Mouse (Mus musculus): ENCODE measurements around the gene Prkn. TPM values are rescaled to one million over a fixed set of nuclear protein-coding genes. Genes with fewer than 3 reads are reported as not detected.

The Prkn gene
- total RNA-seq, 4 experiments from 2014 or later = 12.0 to 26.3 (median 18.2) TPM

DNA sequence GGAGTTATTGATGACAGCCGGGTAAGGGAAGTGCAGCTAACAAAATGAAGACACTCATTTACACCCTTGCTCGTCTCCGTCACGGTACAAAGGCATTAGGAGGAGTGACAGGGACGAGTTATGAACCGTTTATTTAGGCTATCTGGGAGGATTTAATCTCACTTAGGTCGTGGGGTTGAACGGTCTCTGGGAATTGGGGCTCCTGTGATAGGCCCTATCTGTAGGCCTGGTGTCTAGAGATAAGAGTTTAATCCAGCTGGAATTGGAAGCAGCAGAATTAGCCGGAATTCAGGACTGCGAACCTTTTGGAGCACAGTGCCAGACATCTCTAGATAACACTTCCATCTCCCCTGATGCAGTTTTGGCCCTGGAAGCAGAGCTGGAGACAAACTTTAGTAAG lies 571.2 kb downstream of the Prkn start:
- no peak for DNase-seq

DNA sequence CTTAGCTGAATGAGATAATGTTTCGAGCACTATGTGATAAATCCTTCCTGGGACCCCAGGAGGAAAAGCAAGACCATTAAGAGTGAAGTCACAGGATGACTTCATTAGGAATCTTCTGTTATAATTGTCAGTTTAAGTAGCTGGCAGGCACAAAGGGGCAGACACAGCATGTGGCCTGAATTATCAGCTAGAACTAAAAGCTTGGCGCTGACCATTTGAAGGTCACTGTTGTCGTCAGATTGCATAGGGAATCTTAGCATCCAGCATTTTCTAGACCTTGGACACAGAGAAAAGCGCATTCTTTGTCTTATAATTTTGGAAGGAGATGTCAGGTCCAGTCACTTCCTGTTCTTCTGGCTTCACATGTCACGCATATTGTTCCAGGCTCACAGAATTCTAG lies 573.5 kb downstream of the Prkn start:
- DNase-seq = no peak

DNA sequence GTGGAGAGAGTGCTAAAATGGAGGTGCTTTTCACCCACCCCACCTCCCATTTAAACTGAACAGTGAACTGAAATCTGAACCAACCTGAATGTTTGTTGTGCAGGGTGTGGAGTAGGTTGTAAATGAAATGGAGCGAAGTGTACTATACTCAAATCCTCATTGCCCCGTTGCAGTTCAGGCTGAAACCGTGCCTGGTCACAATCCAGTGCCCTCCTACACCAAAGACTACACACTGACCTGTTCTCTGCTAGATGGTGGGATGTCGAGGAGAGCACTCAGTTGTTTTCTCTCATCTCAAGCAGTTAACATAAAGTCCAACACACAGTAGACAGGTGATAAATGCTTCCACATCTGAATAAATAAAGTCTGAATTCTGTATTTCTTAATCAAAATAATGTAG lies 574.1 kb downstream of the Prkn start:
- no peak for DNase-seq

DNA sequence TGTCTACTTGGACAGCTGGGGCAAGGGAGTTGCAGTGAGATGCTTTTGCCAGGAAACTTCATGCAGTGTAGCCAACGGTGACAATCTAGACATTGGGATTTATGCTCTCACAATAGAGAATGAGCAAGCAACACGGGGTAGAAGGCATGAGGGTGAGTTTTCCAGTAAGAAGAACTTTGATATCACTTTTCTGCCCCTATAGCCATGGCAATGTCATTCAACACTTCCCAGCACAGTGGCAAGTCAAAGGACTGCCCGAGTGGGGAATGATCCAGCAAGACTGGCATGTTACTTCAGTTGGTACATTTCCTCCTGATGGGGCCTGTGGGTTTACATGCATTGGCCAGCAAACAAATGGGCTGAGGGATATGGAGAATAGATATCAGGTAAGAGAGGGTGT lies 577.0 kb downstream of the Prkn start:
- DNase-seq = no peak

DNA sequence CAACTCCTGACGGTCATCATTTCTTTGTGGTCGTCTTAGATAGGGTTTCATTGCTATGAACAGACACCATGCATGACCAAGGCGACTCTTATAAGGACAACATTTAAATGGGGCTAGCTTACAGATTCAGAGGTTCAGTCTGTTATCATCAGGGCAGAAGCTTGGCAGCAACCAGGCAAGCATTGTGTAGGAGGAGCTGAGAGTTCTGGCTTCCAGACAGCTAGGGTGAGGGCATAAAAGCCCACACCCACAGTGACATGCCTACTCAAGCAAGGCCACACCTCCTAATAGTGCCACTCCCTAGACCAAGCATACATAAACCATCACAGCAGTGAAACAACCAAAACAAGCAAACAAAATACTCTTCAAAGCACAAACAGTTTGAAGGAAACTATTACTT lies 579.3 kb downstream of the Prkn start:
- DNase-seq = no peak

DNA sequence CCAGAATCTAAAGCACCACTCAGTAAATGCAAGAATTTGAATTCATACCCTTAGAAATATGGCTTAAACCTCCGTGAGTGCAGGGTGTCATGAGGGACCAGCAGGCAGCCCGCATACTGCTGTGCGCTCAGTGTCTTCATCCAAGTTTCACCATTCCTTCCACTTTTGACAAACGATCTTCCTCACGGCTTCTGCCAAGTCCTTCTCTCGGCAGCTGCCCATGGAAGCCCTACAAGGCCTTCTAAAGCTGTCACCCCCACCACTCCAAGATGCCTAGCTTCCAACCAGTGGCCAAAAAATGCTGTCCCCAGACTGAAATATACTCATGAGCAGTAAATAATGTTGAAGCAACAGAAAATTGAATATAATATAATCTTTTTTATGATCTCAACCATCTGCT lies 580.7 kb downstream of the Prkn start:
- no peak for DNase-seq

DNA sequence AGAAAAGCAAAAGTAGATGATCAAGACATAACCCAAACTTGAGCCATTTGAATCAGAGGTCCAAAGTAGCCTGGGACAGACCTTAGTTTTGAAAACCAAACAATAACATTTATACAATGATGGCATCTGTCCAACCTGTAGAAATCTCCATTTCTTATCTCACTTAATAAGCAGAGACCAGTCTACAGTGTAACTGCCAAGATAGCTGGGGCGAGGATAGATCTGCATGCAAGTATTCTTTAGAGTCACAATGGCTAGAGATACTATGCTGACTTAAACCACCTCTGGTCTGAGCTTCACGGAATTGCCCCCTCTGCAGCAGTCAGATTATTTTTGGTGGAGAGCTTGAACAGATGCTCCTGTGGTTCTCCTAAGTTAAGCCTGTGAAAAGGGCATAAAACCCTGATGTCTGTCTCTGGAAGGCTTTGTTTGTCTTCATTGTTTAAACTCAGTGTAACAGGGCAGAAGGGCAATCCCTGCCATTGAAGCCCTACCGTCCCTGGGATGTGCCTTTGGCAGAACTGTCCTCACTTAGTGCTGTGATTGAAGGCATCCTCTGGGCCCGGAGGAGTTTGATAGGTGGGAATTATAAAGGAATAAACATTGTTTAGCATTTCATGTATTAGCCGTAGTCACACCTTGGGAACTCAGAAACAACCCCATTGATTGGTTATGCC lies 581.2 kb downstream of the Prkn start:
- no peak for DNase-seq

DNA sequence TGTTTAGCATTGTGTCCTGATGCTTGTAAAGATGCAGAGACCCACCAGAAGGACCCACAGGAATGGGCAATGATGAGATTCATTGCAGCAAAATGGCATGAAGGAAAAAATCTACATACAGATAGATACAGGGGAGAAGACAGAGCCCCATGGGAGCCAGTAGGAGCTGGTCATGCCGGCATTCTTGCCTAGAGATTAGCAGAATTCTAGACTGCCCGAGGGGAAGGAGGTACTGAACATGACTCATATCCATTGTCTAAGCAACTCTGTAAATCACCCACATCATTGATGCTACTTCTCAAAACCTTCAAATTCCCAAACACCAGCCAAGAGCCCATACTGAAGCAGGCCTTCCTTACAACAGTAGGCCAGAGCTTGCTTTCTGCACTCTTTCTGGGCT lies 591.1 kb downstream of the Prkn start:
- no peak for DNase-seq

DNA sequence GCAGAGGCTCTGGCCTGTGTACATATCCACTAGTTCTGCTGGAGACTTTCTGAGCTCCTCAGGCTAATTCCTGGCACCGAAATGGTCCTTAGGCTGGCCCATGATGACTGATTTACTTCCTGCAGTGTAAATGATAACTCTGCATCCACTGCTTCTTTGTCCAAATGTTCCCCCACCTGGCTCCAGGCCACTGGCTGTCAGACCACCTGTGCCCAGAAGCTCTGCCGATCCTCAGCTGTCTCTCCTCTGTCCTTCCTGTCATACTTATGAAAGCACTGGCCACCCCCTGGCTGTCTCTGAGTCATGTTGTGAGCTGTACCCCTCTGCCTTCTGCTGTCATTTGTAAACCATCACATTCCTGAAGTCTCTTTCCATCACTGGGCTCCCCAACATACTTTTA lies 592.4 kb downstream of the Prkn start:
- DNase-seq = no peak

DNA sequence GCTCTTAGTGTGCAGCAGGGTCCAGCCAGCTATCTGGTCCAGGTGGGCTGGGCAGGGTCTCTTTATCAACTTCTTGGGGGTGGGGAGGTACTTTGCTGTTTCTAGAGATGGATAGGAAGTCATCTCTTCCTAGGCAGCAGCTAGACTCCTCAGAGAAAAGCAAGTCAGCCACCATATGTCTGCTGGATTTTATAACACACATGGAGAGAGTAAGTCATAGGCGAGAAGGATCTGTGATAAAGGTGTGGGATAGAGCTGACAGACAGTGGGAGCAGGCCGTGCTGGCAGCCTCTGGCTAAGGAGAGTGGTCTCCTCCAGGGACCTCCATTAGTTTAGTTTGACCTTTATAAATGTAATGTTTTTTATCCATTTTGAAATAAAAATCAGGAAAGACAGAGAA lies 622.5 kb downstream of the Prkn start:
- no peak for DNase-seq

DNA sequence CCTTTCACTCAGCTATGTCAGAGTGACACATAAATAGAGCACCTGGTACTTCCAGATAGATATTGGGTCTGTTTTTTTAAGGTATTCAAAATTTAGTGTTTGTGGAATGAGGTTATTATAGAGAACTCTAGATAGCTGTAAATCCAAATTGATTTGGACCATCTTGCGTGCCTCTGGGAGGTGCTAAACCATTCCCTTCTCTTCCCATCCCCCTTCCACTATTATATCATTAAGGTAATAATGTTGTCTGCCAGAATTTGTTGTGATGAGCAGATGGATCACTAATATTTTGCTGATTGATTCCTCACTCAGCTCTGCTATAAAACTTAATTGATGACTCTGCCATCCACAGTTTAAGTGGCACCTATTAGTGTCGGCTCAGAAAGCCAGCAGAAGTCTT lies 625.9 kb downstream of the Prkn start:
- DNase-seq = no peak

DNA sequence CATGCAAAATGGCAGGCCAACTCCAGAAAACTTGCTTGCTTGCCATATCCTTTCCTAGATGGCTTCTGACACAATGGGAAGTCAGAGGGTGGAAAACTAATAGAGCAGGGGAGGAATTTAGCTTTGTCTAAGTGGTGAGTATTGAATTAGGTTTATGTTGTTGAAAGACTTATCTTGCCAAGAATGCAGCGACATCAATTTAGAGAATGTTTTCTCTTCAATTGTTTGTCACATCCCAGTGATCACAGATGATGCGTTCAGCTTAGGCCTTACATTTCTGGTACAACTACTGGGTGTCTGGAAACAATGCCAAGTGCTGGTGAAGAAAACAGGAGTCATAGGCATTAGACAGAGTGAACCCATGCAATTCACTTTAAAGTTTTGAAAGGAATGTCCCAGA lies 628.4 kb downstream of the Prkn start:
- no peak for DNase-seq

DNA sequence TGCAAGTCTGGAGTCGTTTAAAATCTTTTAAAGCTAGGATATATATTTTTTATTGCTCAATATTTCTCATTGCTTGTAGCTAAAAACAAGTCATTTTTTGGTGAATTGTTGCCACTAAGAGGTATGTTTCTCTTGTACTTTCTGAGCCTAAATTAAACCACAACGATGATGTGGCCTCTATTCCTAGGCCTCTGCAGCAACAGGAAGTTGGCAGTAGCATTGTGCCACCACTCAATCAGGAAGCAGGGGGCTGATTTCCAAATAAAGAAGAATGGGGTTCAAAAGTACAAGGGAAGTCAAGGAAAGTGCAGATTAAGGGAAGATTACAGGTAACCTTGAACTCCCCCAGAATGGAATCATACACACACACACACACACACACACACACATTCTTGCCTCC lies 642.8 kb downstream of the Prkn start:
- DNase-seq = no peak

DNA sequence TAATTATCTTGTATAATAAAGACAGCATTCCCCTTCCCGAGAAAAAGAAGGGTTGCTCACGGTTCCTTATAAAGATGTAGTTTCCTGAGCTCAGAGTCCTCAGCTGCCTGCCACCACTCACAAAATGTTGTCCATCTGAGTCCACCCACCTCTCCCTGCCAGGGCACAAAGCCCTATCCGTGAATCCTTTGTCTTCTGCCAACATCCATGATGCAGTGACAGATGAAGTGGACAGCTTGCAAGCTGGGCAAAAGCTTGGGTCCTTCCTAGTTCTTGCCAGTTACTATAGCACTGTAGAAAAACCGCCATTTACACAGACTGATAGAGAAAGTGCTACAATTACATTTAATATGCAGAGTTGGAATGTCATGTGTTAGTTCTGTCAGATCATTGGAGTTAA lies 649.9 kb downstream of the Prkn start:
- no peak for DNase-seq

DNA sequence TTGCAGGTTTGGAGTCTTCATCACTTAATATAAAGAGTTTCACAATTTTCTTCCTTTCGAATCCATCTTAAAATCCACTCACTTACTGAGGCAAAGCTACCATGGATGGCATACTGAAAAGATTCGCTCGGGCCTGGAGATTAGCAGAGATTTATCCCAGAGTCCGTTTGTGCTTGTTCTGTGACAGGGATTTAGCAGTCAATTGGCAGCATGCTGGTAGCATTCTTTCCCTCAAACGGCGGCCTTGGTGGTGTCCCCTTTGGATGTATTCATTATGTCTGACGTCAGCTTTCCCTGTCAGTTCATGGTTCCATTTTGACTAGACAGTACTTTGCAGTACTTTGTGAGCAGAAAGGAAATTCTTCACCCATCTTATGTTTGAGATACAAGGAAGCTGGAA lies 662.4 kb downstream of the Prkn start:
- peak; percentile 49 for DNase-seq

DNA sequence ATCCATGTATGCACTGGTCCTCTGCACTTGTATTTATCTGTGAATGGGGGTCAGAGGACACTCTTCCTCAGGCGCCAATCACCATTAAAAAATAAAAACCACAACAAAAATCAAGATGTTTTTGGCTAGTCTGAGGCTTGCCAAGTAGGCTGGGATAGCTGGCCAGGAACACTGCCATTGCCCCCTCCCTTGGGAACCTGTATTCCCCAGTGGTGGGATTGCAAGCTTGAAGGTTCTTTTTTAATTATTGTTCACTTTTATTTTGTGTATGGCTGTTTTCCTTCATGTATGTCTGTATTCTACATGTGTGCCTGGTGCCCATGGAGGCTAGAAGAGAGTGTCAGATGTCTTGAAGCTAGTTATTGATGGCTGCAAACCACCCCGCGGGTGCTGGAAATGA lies 664.3 kb downstream of the Prkn start:
- DNase-seq = no peak

DNA sequence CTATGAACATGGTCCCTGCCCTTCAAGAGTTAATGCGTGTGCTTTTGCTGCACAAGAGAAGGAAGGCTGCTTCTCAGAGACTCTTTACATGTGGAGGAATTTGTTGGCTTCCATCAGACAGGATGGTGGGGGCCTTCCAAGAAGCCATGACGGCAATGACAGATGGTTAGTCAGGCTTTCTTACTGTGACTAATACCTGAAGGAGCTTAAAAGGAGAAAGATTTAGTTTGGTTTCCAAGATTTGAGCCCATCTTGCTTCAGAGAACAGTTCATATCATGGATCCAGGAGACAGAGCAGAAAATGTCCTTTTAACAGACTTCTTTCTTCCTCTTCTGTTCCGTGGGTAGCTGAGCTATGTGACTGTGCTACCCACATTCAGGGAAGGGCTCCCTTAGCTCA lies 666.9 kb downstream of the Prkn start:
- DNase-seq = no peak

DNA sequence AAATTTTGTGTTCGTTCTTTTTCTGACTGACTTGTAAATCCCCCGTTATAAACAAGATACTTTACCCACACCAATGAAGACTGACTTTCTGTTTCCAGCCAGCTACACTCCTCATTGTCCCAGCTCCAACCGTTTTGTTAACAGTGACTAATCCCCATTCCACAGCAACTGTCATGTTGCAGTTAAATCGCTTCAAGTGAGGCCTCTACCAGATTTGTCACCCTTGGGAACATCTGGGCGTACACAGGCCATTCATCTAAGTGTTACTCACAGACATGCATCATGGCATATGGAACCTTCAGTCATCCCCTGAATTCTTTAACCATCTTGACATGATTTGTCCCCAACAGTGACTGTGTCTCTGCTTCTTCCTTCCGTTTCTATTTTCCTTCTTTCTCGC lies 669.9 kb downstream of the Prkn start:
- DNase-seq = no peak

DNA sequence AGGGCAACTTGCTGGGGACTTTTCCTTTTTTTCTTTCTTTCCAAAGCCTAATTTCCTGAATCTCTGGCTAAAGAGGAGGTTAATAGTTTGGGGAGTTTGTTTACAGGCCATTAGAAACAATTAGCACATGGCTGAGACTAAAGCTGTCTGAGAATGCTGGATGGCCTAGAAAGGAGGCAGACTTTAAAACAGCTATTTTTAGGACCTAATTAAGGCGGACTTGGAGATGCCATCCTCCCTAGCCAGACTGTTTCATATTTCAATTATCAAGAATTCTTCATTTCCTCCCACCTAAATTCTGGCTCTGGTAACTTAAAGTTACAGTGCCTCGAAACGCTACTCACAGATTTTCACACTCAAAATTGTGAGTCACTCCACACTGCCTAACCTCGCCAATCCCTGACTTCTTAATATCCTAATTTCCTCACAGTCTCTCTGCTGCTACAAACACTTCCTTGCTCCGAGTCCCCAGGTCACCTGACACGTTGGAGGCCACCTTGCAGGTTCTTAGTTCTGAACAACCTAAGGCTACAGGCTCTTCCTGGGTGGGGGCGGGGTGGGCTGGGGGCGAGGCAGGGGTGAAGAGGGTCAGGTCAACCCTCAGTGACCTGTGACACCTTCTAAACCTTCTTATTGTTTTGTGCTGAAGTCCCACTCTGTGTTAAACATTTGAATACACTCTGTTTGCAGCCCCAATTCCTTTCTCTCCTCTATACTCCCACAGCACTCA lies 674.0 kb downstream of the Prkn start:
- no peak for DNase-seq

DNA sequence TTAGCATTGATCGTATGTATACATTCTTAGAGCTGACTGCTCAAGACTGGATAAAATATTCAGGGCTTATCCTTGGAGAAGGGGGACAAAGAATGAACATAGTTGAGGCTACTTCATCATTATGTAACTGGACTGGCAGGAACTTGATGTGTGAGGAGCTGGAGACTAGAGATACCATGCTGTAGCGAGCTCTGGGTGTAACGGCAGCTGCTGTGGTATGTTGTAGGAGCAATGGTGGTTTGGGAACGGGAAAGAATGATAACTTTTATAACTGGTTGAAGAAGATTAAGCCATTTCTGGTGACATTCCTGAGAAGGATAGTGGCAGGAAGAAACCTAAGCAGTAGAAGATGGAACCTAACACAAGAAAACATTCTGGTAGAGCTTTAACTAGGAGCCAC lies 675.4 kb downstream of the Prkn start:
- no peak for DNase-seq

DNA sequence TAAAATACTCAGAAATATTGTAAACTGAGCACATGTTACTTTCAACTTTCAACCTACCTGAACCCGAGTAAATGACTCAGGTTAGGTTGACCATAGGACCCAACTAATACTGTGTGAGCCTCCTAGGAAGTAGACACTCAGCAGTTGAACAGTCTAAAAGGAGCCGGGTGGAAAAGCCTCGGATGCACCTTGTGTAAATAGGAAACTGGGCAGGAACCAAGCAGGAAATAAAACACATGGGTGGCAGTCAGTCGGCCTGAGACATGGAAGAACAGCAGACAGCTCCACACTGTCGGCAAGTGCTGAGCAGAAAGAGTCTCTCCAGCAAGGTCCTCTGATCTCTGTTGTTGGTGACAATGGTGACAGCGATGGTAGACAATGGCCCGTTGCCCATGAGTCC lies 676.0 kb downstream of the Prkn start:
- DNase-seq = no peak

DNA sequence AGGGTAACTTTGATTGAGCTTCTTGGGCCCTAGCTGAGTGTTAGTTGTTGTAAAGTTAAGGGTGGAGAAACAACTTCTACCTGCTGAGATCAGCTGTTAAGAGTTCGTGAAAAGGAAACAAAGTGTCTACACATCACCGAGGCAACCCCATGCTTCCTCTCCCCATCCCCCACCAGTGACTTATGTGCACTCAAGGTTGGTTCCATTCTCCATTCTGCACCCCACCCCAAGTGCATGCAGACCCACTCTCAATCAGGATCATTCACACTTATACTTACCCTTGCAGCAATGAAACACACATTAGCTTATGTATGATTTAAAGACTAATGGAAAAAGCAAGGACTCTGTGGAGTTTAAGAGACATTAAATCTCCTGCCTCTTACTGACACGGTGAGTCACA lies 691.9 kb downstream of the Prkn start:
- no peak for DNase-seq

DNA sequence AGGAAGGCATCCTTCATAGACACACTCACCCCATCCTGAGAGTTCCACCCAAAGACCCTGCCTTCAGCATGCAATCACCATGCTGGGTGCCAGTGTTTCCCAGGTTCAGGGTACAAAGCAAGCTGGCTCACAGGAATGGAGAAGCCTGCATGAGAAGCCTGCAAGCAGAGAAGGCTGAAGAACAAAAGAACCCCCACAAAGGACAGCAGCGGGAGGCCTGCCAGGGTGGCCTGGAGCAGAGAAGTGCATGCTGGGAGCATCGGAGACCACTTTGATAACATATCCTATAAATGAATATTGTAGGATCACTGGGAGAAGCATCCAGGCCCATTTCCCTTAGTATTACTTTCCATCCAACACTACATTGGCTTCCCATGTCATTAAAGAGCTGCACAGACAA lies 692.6 kb downstream of the Prkn start:
- DNase-seq = no peak

DNA sequence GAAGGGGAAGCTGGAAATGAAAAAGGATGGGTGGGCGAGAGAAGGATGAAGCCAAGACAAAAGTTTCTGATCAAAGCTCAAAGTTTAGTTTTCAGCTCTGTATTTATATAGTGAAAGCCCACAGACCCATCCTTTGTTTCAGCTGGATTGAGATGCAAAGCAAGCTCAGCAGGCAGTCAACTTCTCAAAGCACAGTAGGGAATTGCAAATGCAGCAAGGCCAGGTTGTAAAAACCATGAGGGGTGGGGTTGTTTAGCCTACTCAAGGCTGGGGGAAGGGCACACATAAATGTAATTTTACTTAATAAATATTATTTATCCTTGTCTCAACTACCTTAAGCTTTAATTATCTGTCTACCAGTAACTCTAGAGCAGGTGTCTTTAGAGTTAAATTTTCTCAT lies 693.7 kb downstream of the Prkn start:
- DNase-seq = no peak

DNA sequence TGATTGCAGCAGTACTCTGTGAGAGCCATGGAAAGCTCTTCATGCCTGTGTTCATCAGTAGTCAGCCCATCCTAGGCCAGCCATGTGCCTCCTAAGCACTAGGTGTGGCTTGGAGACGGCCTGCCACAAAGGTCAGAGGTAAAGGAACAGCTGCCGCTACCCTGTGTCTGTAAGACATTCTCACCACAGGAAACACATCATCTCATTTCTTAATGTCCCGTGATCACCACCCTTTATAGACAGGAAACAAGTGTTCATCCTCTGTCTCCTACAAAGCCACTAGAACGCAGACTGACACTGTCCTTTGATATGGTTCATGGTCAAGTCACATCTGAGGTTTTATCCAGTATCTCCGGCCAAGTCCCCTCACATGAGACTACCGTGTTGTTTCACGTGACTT lies 698.6 kb downstream of the Prkn start:
- no peak for DNase-seq
